Mouse (Mus musculus) right cerebral cortex, adult 18-20 months (tissue): ENCODE measurements around the gene Olfr1087.
"Not testable (repeated sequence)": the region's sequence is repeated elsewhere in the genome, so short reads cannot be mapped to it uniquely, and the experiment has no call there.

Experiments
- DNase-seq: peaks from one replicate; pipeline ENCODE4 v3.0.0; 2022; ENCODE audit warnings: mixed read lengths

Olfr1087 gene

DNA sequence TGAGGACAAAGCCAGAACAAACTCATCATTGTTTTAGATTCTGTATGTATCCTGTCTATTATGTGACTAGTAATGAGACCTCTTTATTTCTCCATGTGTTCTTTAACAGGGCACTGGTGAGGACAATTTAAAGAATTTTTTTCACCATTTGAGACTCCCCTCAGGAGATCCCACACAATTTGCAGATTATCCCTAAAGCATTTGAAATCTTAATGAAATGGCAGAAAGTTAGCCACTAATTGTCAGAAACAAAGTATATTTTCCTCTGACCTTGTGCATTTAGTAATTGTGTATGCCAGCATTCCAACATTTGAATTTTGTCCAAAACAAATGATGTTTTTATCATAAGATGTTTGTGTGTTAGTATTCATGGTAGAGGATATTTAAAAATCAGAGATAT is at the start of gene Olfr1087:
Gene Olfr1087 (minus strand): TSS at position 101 of the 400 bp plus-strand sequence.
- DNase-seq, result no peak

DNA sequence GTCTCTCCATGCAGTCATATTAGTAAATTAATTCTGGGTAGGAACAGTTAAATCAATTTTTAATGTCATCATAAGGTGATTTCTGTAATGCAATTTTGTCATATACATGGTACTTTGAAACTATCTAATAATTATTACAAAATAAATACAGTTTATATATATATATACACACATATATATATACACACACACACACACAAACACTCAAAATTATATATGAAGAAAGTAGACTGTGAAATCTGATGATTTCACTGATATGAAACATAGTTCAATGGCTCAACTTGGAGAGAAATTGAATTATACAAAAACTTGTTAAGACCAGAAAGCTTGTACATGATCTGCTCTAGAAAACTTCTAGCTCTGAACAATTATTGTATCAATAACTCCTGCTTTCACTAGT is 35.4 kb upstream of the Olfr1087 start, which contains the start of gene Olfr1089:
Gene Olfr1089 (minus strand): TSS at position 101 of the 400 bp plus-strand sequence.
- no peak for DNase-seq

DNA sequence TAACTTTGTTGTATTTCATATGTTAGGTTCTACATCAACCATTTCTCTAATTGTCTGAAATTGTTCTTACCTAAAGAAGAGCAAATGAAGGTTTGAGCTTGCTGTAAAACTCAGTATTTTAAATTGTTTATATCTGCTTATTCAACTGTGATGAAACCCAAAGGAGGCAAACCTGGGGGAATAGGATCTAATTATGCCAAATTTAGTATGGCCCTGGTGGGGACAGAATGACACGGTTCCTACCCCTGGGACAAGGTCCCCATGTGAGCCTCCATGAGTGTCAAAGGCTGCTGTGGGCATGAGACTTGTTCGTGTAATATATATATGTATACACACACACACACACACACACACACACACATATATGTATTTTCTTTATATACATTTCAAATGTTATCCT is 18.2 kb downstream of the Olfr1087 start, which contains the start of gene Olfr1086:
Gene Olfr1086 (minus strand): TSS at position 101 of the 400 bp plus-strand sequence.
- DNase-seq, result no peak

DNA sequence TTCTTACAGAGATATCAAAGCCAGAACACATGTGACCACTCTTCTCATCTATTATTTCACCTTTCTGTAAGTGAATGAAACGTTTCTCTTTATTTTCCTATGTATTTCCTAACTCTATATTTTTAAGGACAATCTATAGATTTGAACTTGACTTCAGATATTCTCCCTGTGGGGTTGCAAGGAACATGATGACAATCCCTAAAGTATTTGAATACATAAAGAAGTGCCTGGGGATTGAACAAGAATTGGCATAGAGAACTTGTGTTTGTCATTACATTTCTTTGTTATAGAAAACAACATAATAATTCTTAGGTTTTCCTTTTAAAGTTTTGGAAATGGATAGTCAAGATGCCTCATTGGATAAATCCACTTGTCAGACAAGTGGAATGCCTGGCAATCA is 36.3 kb downstream of the Olfr1087 start, which contains the start of gene Olfr1085:
Gene Olfr1085 (minus strand): TSS at position 101 of the 400 bp plus-strand sequence.
- DNase-seq, result no peak

DNA sequence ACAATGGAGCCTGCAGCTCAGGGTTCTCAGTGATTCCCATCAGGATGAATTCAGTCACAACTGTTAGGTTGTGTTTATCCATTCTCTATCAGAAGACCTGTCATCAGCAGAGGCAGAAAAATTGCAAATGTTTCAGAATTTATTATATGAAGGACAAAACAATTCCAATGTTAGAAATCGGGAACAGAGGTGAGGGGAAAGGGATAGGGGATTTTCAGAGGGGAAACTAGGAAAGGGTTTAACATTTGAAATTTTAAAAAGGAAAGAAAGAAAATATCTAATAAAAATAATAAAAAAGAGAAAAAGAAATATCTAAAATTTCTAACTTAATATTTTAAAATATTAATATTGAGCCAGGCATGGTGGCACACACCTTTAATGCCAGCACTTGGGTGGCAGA is 58.6 kb downstream of the Olfr1087 start, which contains the start of gene Olfr1084:
Gene Olfr1084 (minus strand): TSS at position 101 of the 400 bp plus-strand sequence.
- not testable (repeated sequence) for DNase-seq
